Mouse (Mus musculus): ENCODE results near the gene Lrch3. TPM values are rescaled to one million over a fixed set of nuclear protein-coding genes. Genes with fewer than 3 reads are reported as not detected.

Gene Lrch3
- total RNA-seq, 2 experiments from 2014 or later: 13.2 to 14.6 TPM

GRCm38 (mm10) chr16:32972535-32972934 lies 58.6 kb downstream of the Lrch3 start:
- no peak for DNase-seq
- intact Hi-C loops (cut with DNase I): no loop called here

- intact Hi-C loops (cut with DNase I): no loop called here
- DNase-seq: no peak
These were observed 59.1 kb downstream of the Lrch3 start for GRCm38 (mm10) chr16:32973047-32973446.

DNA sequence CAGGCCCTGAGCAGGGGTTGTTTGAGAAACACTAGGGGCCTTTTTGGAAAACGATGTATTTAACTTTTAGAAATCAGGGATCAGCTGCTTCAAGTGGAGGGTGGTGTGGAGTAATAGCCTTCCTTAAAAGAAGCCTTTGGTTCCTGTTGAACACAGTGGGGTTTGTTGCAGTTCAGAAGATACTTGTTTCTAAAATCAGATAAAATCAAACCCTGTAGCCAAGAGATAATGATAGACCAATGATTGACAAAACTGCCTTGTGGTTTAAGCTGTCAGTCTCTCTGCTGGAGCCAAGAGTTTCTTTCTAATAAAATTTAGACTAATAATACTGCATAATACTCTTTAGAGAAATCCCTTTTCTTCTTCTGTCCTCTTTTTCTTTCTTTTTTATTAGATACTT lies 66.3 kb downstream of the Lrch3 start:
- intact Hi-C loops (cut with DNase I): no loop called here
- DNase-seq: no peak

DNA sequence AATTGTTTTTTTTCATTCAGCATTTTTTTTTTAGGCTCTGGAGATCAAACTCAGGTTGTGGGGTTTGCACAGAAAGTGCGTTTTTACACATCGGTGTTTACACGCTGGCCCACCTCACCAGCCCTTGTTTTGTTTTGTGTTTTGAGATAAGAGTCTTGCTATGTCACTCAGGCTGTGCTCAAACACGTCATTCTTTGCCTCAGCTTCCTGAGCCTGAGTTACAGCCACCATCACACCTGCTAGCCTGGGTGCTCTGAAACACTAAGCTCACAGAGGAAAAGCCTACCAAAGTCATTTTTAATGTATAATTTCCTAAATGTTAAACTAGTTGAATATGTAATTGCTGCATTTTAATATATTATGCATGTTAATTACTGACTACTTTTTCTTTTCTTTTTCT lies 67.5 kb downstream of the Lrch3 start:
- DNase-seq: no peak
- intact Hi-C loops (cut with DNase I): no loop called here

DNA sequence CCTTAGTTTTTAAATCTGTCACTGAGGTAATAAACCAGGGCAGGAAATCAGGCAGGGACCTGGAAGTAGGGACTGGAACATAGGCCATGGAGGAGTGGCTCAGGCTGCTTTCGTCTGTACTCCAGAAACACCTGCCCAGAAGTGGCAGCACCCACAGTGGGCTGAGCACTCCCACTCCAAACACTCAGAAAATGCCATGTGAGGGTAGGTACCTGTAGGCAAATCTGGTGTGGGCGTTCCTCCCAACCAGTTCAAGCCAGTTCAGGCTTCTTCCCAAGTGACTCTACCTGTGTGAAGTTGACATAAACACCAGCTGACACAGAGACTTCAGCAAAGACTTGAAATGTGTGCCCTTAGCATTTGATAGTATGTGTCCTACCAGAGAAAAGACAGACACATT lies 70.7 kb downstream of the Lrch3 start:
- DNase-seq: no peak
- intact Hi-C loops (cut with DNase I): no loop called here

DNA sequence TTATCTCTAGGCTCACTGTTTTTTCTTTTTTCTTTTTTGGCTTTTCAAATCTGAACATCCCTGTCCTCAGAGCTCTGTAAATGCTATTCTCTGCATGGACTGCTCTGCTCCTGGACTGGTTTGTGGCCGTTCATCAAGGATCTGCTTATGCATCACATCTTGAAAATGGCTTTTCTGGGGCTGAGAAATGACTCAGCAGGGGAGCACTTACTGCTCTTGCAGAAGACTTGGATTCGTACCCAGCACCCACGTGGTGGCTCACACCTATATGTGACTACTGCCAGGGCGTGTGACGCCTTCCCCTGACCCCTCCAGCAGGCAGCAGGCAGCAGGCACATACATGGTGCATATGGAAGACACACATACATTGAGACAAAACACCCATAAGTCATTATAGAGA lies 78.3 kb downstream of the Lrch3 start:
- intact Hi-C loops (cut with DNase I): no loop called here
- DNase-seq: no peak

GRCm38 (mm10) chr16:33005216-33005615 lies 91.3 kb downstream of the Lrch3 start:
- intact Hi-C loops (cut with DNase I): no loop called here
- DNase-seq: no peak

- intact Hi-C loops (cut with DNase I): no loop called here
- no peak for DNase-seq
These were observed 93.0 kb downstream of the Lrch3 start for GRCm38 (mm10) chr16:33006888-33007287.

DNA sequence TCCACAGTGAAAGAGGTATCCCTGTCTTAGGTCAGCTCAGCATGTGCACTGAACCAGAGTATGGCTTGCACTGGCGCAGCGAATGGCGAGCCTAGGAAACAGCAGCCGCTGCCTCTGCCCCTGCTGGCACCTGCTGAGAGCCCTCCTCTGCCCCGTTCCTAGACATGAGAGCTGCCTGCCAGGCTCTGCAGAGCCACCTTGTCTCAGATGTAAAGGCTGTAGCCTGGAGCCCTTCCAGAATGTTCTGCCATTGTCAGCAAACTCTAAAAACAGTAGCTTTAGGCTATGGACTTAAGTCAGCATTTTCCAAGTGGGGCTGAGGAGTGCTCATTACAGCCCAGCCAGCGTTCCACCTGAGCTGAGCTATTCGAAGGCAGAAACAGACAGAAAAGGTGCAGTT lies 93.5 kb downstream of the Lrch3 start:
- DNase-seq: no peak
- intact Hi-C loops (cut with DNase I): no loop called here

GRCm38 (mm10) chr16:33010166-33010565 lies 96.3 kb downstream of the Lrch3 start:
- intact Hi-C loops (cut with DNase I): loop anchor here (5.0 kb wide), 1 partner anchor 93 kb away; no protein-coding TSS in a partner anchor
- no peak for DNase-seq

DNA sequence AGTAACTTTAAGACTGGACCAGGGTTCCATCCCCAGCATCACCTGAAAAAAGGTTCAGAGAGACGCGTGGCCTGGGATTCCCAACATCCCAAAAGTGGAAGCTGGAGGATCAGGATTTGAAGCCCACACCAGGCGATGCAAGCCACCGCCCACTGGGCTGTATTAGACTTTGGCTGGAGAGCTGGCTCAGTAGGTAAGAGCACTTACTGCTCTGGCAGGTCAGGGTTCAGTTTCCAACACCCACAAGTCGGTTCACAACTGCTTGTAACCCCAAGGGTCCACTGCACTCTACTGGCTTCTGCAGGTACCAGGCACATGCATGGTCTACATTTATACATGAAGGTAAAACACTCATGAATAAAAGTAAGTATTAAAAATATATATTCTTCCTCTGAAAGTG lies 99.9 kb downstream of the Lrch3 start:
- intact Hi-C loops (cut with DNase I): loop anchor here (5.0 kb wide), 1 partner anchor 96 kb away; no protein-coding TSS in a partner anchor
- DNase-seq: no peak

DNA sequence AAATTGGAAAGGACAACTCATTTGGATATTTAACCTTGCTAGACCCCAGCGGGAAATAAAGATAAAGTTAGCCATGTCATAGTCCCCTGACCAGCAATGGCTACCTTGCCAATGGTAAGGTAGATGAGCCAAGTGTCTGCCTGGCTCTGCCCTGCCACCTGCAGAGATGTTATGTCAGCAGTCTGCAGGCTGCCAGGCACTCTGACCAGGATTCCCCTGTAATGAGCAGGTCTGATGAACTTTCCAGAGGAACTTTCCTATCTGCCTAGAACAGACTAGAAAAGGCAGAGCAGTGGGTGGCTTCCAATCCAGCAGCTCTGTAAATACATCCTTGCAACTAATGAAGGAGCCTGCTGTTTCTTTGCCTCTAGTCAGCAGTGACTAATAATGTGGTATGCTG lies 101.0 kb downstream of the Lrch3 start:
- intact Hi-C loops (cut with DNase I): loop anchor here (5.0 kb wide), 1 partner anchor 98 kb away; no protein-coding TSS in a partner anchor
- peak in 1 of 2 experiments; percentile 11 for DNase-seq

- intact Hi-C loops (cut with DNase I): no loop called here
- no peak for DNase-seq
These were observed 101.6 kb downstream of the Lrch3 start for GRCm38 (mm10) chr16:33015396-33015907.

- no peak for DNase-seq
- intact Hi-C loops (cut with DNase I): no loop called here
These were observed 102.1 kb downstream of the Lrch3 start for GRCm38 (mm10) chr16:33015986-33016385.

GRCm38 (mm10) chr16:33017677-33018349 lies 103.9 kb downstream of the Lrch3 start:
- DNase-seq: no peak
- intact Hi-C loops (cut with DNase I): no loop called here

- intact Hi-C loops (cut with DNase I): no loop called here
- DNase-seq: peak; percentile 36 to 37
These were observed 105.3 kb downstream of the Lrch3 start for GRCm38 (mm10) chr16:33019117-33019770.

DNA sequence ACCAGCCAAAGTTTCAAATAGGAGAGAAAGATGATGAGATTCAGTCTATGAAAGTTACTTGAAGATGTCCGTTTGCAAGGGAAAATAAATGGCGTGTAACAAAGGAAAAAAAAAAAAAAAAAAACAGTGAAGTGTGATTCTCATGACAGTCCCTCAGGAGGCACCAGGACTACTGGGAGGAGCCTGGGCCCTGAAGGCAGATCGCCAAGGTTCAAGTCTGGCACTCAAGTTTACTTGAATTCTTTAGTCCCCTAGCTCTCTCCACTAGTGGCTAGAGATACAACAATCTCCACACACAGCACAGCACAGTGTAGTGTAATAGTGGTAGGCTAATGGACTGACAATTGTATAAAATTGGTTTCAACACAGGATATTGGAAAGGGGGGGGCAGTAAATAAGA lies 107.5 kb downstream of the Lrch3 start:
- intact Hi-C loops (cut with DNase I): loop anchor here (5.0 kb wide), 1 partner anchor 209 kb away; the partner anchor contains the start of gene Smbd1
- no peak for DNase-seq

DNA sequence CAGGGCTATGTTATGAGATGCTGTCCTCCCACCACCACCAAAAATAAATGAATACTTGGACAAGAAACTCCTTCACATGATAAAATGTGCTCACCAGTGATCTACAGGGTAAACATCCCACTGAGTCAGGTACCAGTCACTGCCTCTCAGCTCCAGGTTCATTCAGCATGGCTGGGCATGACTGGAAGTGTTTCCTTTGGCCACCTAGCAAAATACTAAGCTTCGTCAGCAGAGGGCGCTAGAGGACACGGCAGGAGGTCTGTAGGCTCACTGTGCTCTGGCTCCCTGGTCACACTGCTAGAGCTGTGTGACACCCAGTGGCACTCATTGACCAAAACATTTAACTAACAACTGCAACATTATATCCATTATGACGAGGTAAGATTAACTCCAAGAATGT lies 109.8 kb downstream of the Lrch3 start:
- DNase-seq: peak; percentile 72 to 83
- intact Hi-C loops (cut with DNase I): loop anchor here (2.0 to 5.0 kb wide), 2 partner anchors 131 to 211 kb away; partner anchors contain the start of gene Smbd1

DNA sequence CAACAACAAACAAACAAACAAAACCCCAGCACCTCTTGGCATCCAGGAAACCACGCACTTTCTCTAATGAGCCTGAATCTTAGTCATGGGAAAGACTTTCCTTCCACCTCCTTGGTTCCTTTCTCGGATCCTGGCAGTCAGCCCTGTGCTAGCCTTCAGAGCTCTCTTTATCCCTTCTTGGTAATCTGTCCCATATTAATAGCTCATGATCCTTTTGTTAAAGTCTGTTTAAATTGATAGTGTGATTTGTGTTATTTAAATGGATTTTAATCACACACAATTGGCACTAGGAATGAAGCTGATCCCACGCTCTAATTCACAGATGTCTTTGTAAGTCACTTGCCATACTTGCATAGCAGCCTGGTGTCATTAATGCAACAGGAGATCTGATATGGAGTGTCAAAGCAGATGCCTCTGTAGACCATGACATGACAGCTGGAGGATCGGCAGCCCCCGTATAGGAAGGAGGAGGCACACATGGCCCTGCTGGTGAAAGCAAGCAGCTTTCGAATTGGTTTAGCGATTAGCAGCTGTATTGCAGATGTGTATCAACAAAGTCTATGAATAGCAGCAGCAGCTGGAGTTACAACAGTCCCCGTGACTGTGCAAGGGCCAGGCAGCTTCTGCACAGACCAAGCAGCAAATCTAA lies 110.7 kb downstream of the Lrch3 start:
- intact Hi-C loops (cut with DNase I): loop anchor here (2.0 to 5.0 kb wide), 2 partner anchors 130 to 212 kb away; partner anchors contain the start of gene Smbd1
- no peak for DNase-seq

GRCm38 (mm10) chr16:33026357-33026756 lies 112.5 kb downstream of the Lrch3 start:
- intact Hi-C loops (cut with DNase I): no loop called here
- no peak for DNase-seq

DNA sequence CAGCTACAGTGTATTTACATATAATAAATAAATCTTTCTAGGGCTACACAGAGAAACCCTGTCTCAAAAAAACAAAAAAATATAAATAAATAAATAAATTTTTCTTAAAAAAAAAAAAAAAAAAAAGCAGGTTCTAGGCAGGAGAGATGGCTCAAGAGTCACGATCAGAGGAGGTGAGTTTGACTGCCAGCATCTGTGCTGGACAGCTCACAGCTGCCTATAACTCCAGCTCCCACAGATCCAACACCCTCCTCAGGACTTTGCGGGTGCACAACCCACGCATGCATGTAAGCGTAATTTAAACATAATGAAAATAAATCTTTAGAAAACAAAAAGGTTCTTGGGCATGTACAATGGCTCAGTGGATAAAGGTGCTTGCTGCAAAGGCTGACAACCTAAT lies 122.1 kb downstream of the Lrch3 start:
- intact Hi-C loops (cut with DNase I): no loop called here
- no peak for DNase-seq
